Mouse (Mus musculus): ENCODE data around the gene Arhgap24.

Gene Arhgap24

GRCm38 (mm10) chr5:102768385-102769080 lies 287.3 kb downstream of the Arhgap24 start:
- no peaks in the 10 kb centered on the region for H3K27me3 ChIP-seq (ENCODE audit: insufficient read depth, low read length)
- no peak overlapping the region for H3K4me3 ChIP-seq (replicated peaks; ENCODE audit: low read length)
- H3K9me3 ChIP-seq (ENCODE audit: low read length) = no peaks in the 10 kb centered on the region
- TF ChIP-seq CTCF (conservative IDR thresholded peaks at IDR 0.05; ENCODE audit: low read length) (no peak), POU5F1 (IDR thresholded peaks at IDR 0.05; ENCODE audit: borderline replicate concordance, low read length) (no peak), NANOG (IDR thresholded peaks at IDR 0.05; ENCODE audit: borderline replicate concordance, low read length) (no peak)
- no peaks in the 10 kb centered on the region for H3K4me1 ChIP-seq (replicated peaks; ENCODE audit: low read depth, low read length)
- H3K36me3 ChIP-seq (ENCODE audit: insufficient read depth, low read length) = no peaks in the 10 kb centered on the region

DNA sequence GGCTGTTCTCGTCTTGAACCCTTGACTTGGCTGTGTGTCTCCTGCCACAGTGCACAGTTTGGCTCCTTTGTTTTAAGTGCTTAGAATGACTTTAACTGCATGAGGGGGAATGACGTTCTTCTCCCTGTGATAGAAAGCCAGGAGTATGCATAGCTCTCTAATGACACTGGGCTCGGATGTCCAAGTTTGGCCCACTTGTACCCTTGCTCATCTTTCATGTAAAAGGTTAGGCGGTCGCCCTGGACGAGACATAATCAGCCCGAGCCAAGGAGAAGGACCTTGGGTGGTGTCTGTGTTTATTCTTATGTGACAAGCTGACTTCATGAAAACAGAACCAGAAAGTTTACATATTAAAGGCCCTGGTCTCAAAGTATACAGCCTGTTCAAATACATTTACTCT lies 289.4 kb downstream of the Arhgap24 start:
- H3K27me3 ChIP-seq (ENCODE audit: insufficient read depth, low read length) = no peaks in the 10 kb centered on the region
- no peak overlapping the region for H3K4me3 ChIP-seq (replicated peaks; ENCODE audit: low read length)
- H3K4me1 ChIP-seq (replicated peaks; ENCODE audit: low read depth, low read length) = no peaks in the 10 kb centered on the region
- H3K9me3 ChIP-seq (ENCODE audit: low read length) = no peaks in the 10 kb centered on the region
- TF ChIP-seq NANOG (IDR thresholded peaks at IDR 0.05; ENCODE audit: borderline replicate concordance, low read length) (no peak), POU5F1 (IDR thresholded peaks at IDR 0.05; ENCODE audit: borderline replicate concordance, low read length) (no peak), CTCF (conservative IDR thresholded peaks at IDR 0.05; ENCODE audit: low read length) (no peak)
- H3K36me3 ChIP-seq (ENCODE audit: insufficient read depth, low read length) = no peaks in the 10 kb centered on the region

- Histone ChIP-seq H3K27me3 (ENCODE audit: insufficient read depth, low read length) (no peaks in the 10 kb centered on the region), H3K4me1 (replicated peaks; ENCODE audit: low read depth, low read length) (no peaks in the 10 kb centered on the region), H3K9me3 (ENCODE audit: low read length) (no peaks in the 10 kb centered on the region), H3K36me3 (ENCODE audit: insufficient read depth, low read length) (no peaks in the 10 kb centered on the region), H3K4me3 (replicated peaks; ENCODE audit: low read length) (no peak overlapping the region)
- no peak for TF ChIP-seq NANOG (IDR thresholded peaks at IDR 0.05; ENCODE audit: borderline replicate concordance, low read length)
- no peak for TF ChIP-seq POU5F1 (IDR thresholded peaks at IDR 0.05; ENCODE audit: borderline replicate concordance, low read length)
- TF ChIP-seq CTCF (conservative IDR thresholded peaks at IDR 0.05; ENCODE audit: low read length) = no peak
Measured at GRCm38 (mm10) chr5:102774500-102774899, 293.3 kb downstream of the Arhgap24 start.

GRCm38 (mm10) chr5:102777255-102777654 lies 296.1 kb downstream of the Arhgap24 start:
- no peaks in the 10 kb centered on the region for H3K36me3 ChIP-seq (ENCODE audit: insufficient read depth, low read length)
- no peaks in the 10 kb centered on the region for H3K27me3 ChIP-seq (ENCODE audit: insufficient read depth, low read length)
- H3K4me3 ChIP-seq (replicated peaks; ENCODE audit: low read length) = no peak overlapping the region
- TF ChIP-seq CTCF (conservative IDR thresholded peaks at IDR 0.05; ENCODE audit: low read length) = no peak
- no peak for TF ChIP-seq POU5F1 (IDR thresholded peaks at IDR 0.05; ENCODE audit: borderline replicate concordance, low read length)
- no peak for TF ChIP-seq NANOG (IDR thresholded peaks at IDR 0.05; ENCODE audit: borderline replicate concordance, low read length)
- H3K4me1 ChIP-seq (replicated peaks; ENCODE audit: low read depth, low read length) = no peaks in the 10 kb centered on the region
- H3K9me3 ChIP-seq (ENCODE audit: low read length) = no peaks in the 10 kb centered on the region

GRCm38 (mm10) chr5:102777852-102778251 lies 296.7 kb downstream of the Arhgap24 start:
- Histone ChIP-seq H3K4me3 (replicated peaks; ENCODE audit: low read length) (no peak overlapping the region), H3K4me1 (replicated peaks; ENCODE audit: low read depth, low read length) (no peaks in the 10 kb centered on the region), H3K27me3 (ENCODE audit: insufficient read depth, low read length) (no peaks in the 10 kb centered on the region), H3K36me3 (ENCODE audit: insufficient read depth, low read length) (no peaks in the 10 kb centered on the region), H3K9me3 (ENCODE audit: low read length) (no peaks in the 10 kb centered on the region)
- TF ChIP-seq CTCF (conservative IDR thresholded peaks at IDR 0.05; ENCODE audit: low read length) (no peak), POU5F1 (IDR thresholded peaks at IDR 0.05; ENCODE audit: borderline replicate concordance, low read length) (no peak), NANOG (IDR thresholded peaks at IDR 0.05; ENCODE audit: borderline replicate concordance, low read length) (no peak)

GRCm38 (mm10) chr5:102778253-102778652 lies 297.1 kb downstream of the Arhgap24 start:
- no peaks in the 10 kb centered on the region for H3K36me3 ChIP-seq (ENCODE audit: insufficient read depth, low read length)
- no peaks in the 10 kb centered on the region for H3K9me3 ChIP-seq (ENCODE audit: low read length)
- H3K27me3 ChIP-seq (ENCODE audit: insufficient read depth, low read length) = no peaks in the 10 kb centered on the region
- TF ChIP-seq CTCF (conservative IDR thresholded peaks at IDR 0.05; ENCODE audit: low read length) = no peak
- TF ChIP-seq NANOG (IDR thresholded peaks at IDR 0.05; ENCODE audit: borderline replicate concordance, low read length) = no peak
- no peak for TF ChIP-seq POU5F1 (IDR thresholded peaks at IDR 0.05; ENCODE audit: borderline replicate concordance, low read length)
- H3K4me3 ChIP-seq (replicated peaks; ENCODE audit: low read length) = no peak overlapping the region
- no peaks in the 10 kb centered on the region for H3K4me1 ChIP-seq (replicated peaks; ENCODE audit: low read depth, low read length)

GRCm38 (mm10) chr5:102783585-102783984 lies 302.4 kb downstream of the Arhgap24 start:
- no peaks in the 10 kb centered on the region for H3K27me3 ChIP-seq (ENCODE audit: insufficient read depth, low read length)
- no peaks in the 10 kb centered on the region for H3K9me3 ChIP-seq (ENCODE audit: low read length)
- no peaks in the 10 kb centered on the region for H3K36me3 ChIP-seq (ENCODE audit: insufficient read depth, low read length)
- H3K4me3 ChIP-seq (replicated peaks; ENCODE audit: low read length) = no peak overlapping the region
- no peaks in the 10 kb centered on the region for H3K4me1 ChIP-seq (replicated peaks; ENCODE audit: low read depth, low read length)
- TF ChIP-seq CTCF (conservative IDR thresholded peaks at IDR 0.05; ENCODE audit: low read length) (no peak), POU5F1 (IDR thresholded peaks at IDR 0.05; ENCODE audit: borderline replicate concordance, low read length) (no peak), NANOG (IDR thresholded peaks at IDR 0.05; ENCODE audit: borderline replicate concordance, low read length) (no peak)

DNA sequence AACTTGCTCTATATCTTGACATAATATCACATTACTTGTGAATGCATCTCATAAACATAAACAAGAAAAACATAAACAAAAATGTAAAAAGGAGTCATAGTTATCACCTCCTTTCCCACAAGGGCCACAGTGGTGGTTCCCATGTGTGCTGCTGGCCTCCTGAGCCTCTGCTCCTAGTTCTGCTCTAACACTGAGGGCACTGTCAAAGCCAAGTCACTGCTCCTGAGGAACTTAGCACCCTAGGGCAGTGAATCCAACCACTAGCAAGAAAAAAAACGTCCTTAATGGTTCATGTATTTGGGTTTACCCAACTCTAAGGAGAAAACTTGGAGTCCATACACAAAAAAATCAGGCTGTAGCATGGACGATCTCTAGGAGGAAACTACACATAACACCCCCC lies 304.9 kb downstream of the Arhgap24 start:
- TF ChIP-seq POU5F1 (IDR thresholded peaks at IDR 0.05; ENCODE audit: borderline replicate concordance, low read length) = no peak
- no peak for TF ChIP-seq CTCF (conservative IDR thresholded peaks at IDR 0.05; ENCODE audit: low read length)
- no peak for TF ChIP-seq NANOG (IDR thresholded peaks at IDR 0.05; ENCODE audit: borderline replicate concordance, low read length)
- H3K27me3 ChIP-seq (ENCODE audit: insufficient read depth, low read length) = no peaks in the 10 kb centered on the region
- H3K4me3 ChIP-seq (replicated peaks; ENCODE audit: low read length) = no peak overlapping the region
- no peaks in the 10 kb centered on the region for H3K9me3 ChIP-seq (ENCODE audit: low read length)
- H3K4me1 ChIP-seq (replicated peaks; ENCODE audit: low read depth, low read length) = no peaks in the 10 kb centered on the region
- no peaks in the 10 kb centered on the region for H3K36me3 ChIP-seq (ENCODE audit: insufficient read depth, low read length)

GRCm38 (mm10) chr5:102788437-102788836 lies 307.2 kb downstream of the Arhgap24 start:
- TF ChIP-seq CTCF (conservative IDR thresholded peaks at IDR 0.05; ENCODE audit: low read length) (no peak), POU5F1 (IDR thresholded peaks at IDR 0.05; ENCODE audit: borderline replicate concordance, low read length) (no peak), NANOG (IDR thresholded peaks at IDR 0.05; ENCODE audit: borderline replicate concordance, low read length) (no peak)
- H3K36me3 ChIP-seq (ENCODE audit: insufficient read depth, low read length) = no peaks in the 10 kb centered on the region
- no peaks in the 10 kb centered on the region for H3K9me3 ChIP-seq (ENCODE audit: low read length)
- no peaks in the 10 kb centered on the region for H3K4me1 ChIP-seq (replicated peaks; ENCODE audit: low read depth, low read length)
- H3K27me3 ChIP-seq (ENCODE audit: insufficient read depth, low read length) = no peaks in the 10 kb centered on the region
- H3K4me3 ChIP-seq (replicated peaks; ENCODE audit: low read length) = no peak overlapping the region

All from E14TG2a.4 (cell line).